Mouse (Mus musculus): ENCODE measurements around the gene Tank.

The Tank gene

GRCm38 (mm10) chr2:61655382-61656281 is 77.2 kb downstream of the Tank start:
- DNase-seq (ENCODE audit: low read depth, low spot score), result no peak

GRCm38 (mm10) chr2:61656421-61657411 is 78.3 kb downstream of the Tank start:
- DNase-seq (ENCODE audit: low read depth, low spot score), result no peak

- DNase-seq (ENCODE audit: low read depth, low spot score), result no peak
These were observed 80.9 kb downstream of the Tank start for GRCm38 (mm10) chr2:61659254-61659653.

- DNase-seq (ENCODE audit: low read depth, low spot score), result no peak
These were observed 84.4 kb downstream of the Tank start for GRCm38 (mm10) chr2:61662833-61663232.

- DNase-seq (ENCODE audit: low read depth, low spot score), result no peak
These were observed 85.3 kb downstream of the Tank start for GRCm38 (mm10) chr2:61663573-61664241.

GRCm38 (mm10) chr2:61667420-61667819 is 89.0 kb downstream of the Tank start:
- DNase-seq (ENCODE audit: low read depth, low spot score), result no peak

- DNase-seq (ENCODE audit: low read depth, low spot score), result no peak
These were observed 89.9 kb downstream of the Tank start for GRCm38 (mm10) chr2:61668260-61668659.

GRCm38 (mm10) chr2:61674555-61674954 is 96.2 kb downstream of the Tank start:
- DNase-seq (ENCODE audit: low read depth, low spot score), result no peak

- DNase-seq (ENCODE audit: low read depth, low spot score), result no peak
These were observed 103.2 kb downstream of the Tank start for GRCm38 (mm10) chr2:61681572-61681971.

- no peak for DNase-seq (ENCODE audit: low read depth, low spot score)
These were observed 108.1 kb downstream of the Tank start for GRCm38 (mm10) chr2:61686533-61686932.

GRCm38 (mm10) chr2:61689086-61689485 is 110.7 kb downstream of the Tank start:
- no peak for DNase-seq (ENCODE audit: low read depth, low spot score)

Data from skeletal muscle tissue, adult 2 months (tissue).